Mouse (Mus musculus): ENCODE data around the gene Opa3. TPM values are rescaled to one million over a fixed set of nuclear protein-coding genes. Genes with fewer than 3 reads are reported as not detected.

Opa3 gene
- total RNA-seq, 1 experiment from 2014 or later: 27.5 TPM

Small RNA genes within 50 kb of the gene (microRNA-seq; reads per million reads assigned to microRNA genes)
- gene Mir330: 425 to 433 reads per million in 2 experiments

Other genes with a start within 250 kb of the Opa3 start
- gene Nanos2, start 240.9 kb upstream of the Opa3 start, total RNA-seq (2021): not detected in 2 replicates
- 7.1 and 8.2 TPM in 2 replicates for gene Mypop, start 237.1 kb upstream of the Opa3 start, total RNA-seq (2021)
- gene Irf2bp1, start 224.3 kb upstream of the Opa3 start, total RNA-seq (2021): 35.9 and 38.6 TPM in 2 replicates
- gene Foxa3, start 204.8 kb upstream of the Opa3 start, total RNA-seq (2021): 0.34 and 6.8 TPM in 2 replicates
- gene Sympk, start 204.0 kb upstream of the Opa3 start, total RNA-seq (2021): 83.7 and 84.3 TPM in 2 replicates
- not detected in 2 replicates for gene Rsph6a, start 173.6 kb upstream of the Opa3 start, total RNA-seq (2021)
- gene Dmwd, start 152.1 kb upstream of the Opa3 start, total RNA-seq (2021): 45.7 and 47.7 TPM in 2 replicates
- 64.2 and 65.6 TPM in 2 replicates for gene Dmpk, start 144.5 kb upstream of the Opa3 start, total RNA-seq (2021)
- gene Six5, start 133.7 kb upstream of the Opa3 start, total RNA-seq (2021): 13.3 and 15.3 TPM in 2 replicates
- 0.19 TPM in 1 of 2 replicates, not detected in the other for gene Gm4969, start 110.0 kb upstream of the Opa3 start, total RNA-seq (2021)
- gene Fbxo46, start 108.5 kb upstream of the Opa3 start, total RNA-seq (2021): 11.2 and 11.9 TPM in 2 replicates
- 13.2 and 15.2 TPM in 2 replicates for gene Qpctl, start 79.0 kb upstream of the Opa3 start, total RNA-seq (2021)
- gene Snrpd2, start 78.6 kb upstream of the Opa3 start, total RNA-seq (2021): 79.1 and 87.8 TPM in 2 replicates
- 0.71 and 0.93 TPM in 2 replicates for gene Gipr, start 62.2 kb upstream of the Opa3 start, total RNA-seq (2021)
- 36.9 and 46.6 TPM in 2 replicates for gene Eml2, start 51.9 kb upstream of the Opa3 start, total RNA-seq (2021)
- gene Gpr4, start 15.8 kb upstream of the Opa3 start, total RNA-seq (2021): 9.7 and 12.4 TPM in 2 replicates
- 62.0 and 79.0 TPM in 2 replicates for gene Vasp, start 43.5 kb downstream of the Opa3 start, total RNA-seq (2021)
- 0.19 TPM in 1 of 2 replicates, not detected in the other for gene Ppm1n, start 51.7 kb downstream of the Opa3 start, total RNA-seq (2021)
- 6.0 and 7.9 TPM in 2 replicates for gene Rtn2, start 54.3 kb downstream of the Opa3 start, total RNA-seq (2021)
- gene Fosb, start 81.7 kb downstream of the Opa3 start, total RNA-seq (2021): 2.1 and 22.4 TPM in 2 replicates
- 37.1 and 46.7 TPM in 2 replicates for gene Ercc1, start 116.4 kb downstream of the Opa3 start, total RNA-seq (2021)
- gene Cd3eap, start 131.1 kb downstream of the Opa3 start, total RNA-seq (2021): 12.2 and 14.5 TPM in 2 replicates
- gene Ppp1r13l, start 131.4 kb downstream of the Opa3 start, total RNA-seq (2021): 7.3 and 8.3 TPM in 2 replicates
- gene Ercc2, start 153.7 kb downstream of the Opa3 start, total RNA-seq (2021): 28.2 and 30.2 TPM in 2 replicates
- gene Klc3, start 175.8 kb downstream of the Opa3 start, total RNA-seq (2021): 1.3 and 2.7 TPM in 2 replicates
- gene Ckm, start 176.4 kb downstream of the Opa3 start, total RNA-seq (2021): 0.74 and 0.79 TPM in 2 replicates
- gene Mark4, start 230.5 kb downstream of the Opa3 start, total RNA-seq (2021): 45.1 and 45.2 TPM in 2 replicates
- gene Exoc3l2, start 235.0 kb downstream of the Opa3 start, total RNA-seq (2021): 21.8 and 22.0 TPM in 2 replicates

Measured in adrenal gland, postnatal 14 days (tissue).